Mouse (Mus musculus) heart, adult 2 months (tissue): Measurements from ENCODE around the gene Serpina16.

ENCODE experiments used
- CTCF ChIP-seq: fragments of 200-600 bp; IDR thresholded peaks from 2 replicates; pipeline ENCODE4 v1.8.1; 2022; ENCODE audit warnings: antibody characterized with exemption, mild to moderate bottlenecking, moderate library complexity
- EP300 ChIP-seq: fragments of 200-500 bp; IDR thresholded peaks from 2 replicates; pipeline ENCODE4 v1.6.1; 2011; ENCODE audit warnings: low read depth, low read length, control low read depth; ENCODE audit not compliant: insufficient read depth
- POLR2A ChIP-seq: fragments of 200-500 bp; IDR thresholded peaks from 2 replicates; pipeline ENCODE4 v1.6.1; 2011; ENCODE audit warnings: mild to moderate bottlenecking, low read depth, low read length, control low read depth; ENCODE audit not compliant: insufficient read depth

GRCm38 (mm10) chr12:103655123-103656044, 20.6 kb downstream of the Serpina16 start:
- TF ChIP-seq POLR2A (no peak), CTCF (no peak), EP300 (no peak)
